Mouse (Mus musculus): Measurements from ENCODE around the gene Kndc1. TPM values are rescaled to one million over a fixed set of nuclear protein-coding genes. Genes with fewer than 3 reads are reported as not detected.
A peak's percentile ranks its signal among the peaks of the same experiment; 100 is the strongest.

Kndc1 gene
- polyA plus RNA-seq, 1 experiment from 2014 or later, result 0.15 TPM

DNA sequence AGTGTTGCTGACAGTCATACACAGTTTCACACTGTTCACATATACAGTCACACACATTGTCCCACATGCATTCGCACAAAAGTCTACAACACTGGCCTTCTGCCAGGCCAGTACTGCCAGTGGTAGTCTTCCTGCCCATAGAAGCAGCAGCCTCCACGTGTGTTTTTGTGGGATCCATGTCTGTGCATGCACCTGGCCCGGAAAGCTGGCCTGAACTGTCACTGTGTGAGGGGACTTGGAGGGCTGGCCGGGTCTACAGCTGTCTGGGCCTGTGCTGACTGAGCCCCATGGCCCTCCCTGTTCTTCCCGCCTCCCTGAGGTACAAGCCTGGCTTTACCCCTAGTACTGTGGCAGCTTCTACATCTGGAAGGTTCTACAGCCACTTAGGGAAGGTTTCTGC, 76.5 kb downstream of the Kndc1 start:
- Histone ChIP-seq H3K4me3 (replicated peaks) (no peak overlapping the region), H3K9ac (replicated peaks) (no peak overlapping the region), H3K4me2 (no peak overlapping the region), H3K4me1 (replicated peaks) (peaks cover 4% of the 10 kb centered on the region; the same call in 1 of the 2 replicates), H3K9me3 (no peaks in the 10 kb centered on the region), H3K27me3 (0 out of 2 replicates have a peak, but pooled peaks cover 3% of the 10 kb centered on the region), H3K27ac (no peak overlapping the region), H3K36me3 (no peaks in the 10 kb centered on the region)
- whole genome bisulfite sequencing, result 78% methylated on average over 5 of the region's 5 CpGs
- ATAC-seq (ENCODE audit: insufficient number of reproducible peaks, insufficient read depth, low FRiP score, low TSS enrichment, low read depth), result no peak; the same call in 1 of the 2 replicates

DNA sequence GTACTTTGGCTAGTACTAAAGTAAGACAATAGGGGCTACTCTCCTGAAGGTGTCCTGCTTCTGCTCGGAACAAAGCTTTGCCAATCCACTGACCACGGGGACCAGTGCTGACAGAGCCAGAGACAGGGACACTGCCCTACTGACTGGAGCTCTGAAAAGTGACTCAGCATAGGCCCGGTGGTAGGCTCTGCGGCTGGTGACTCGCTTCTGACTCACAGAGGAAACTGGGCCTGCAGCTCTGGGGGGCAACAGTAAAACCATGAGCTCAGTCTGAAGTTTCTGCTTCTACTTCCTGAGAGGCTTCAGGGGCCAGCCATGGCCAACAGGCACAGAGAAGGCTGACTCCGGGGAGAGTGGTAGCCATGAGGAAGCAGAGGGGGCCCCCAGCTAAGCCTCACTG, 76.9 kb downstream of the Kndc1 start:
- peaks cover 4% of the 10 kb centered on the region; the same call in 1 of the 2 replicates for H3K4me1 ChIP-seq (replicated peaks)
- no peaks in the 10 kb centered on the region for H3K36me3 ChIP-seq
- 81% methylated on average over 6 of the region's 6 CpGs for WGBS
- 0 out of 2 replicates have a peak, but pooled peaks cover 3% of the 10 kb centered on the region for H3K27me3 ChIP-seq
- no peak; the same call in 1 of the 2 replicates for ATAC-seq (ENCODE audit: insufficient number of reproducible peaks, insufficient read depth, low FRiP score, low TSS enrichment, low read depth)
- H3K9ac ChIP-seq (replicated peaks), result no peak overlapping the region
- no peak overlapping the region for H3K4me2 ChIP-seq
- no peak overlapping the region for H3K4me3 ChIP-seq (replicated peaks)
- H3K9me3 ChIP-seq, result no peaks in the 10 kb centered on the region
- H3K27ac ChIP-seq, result no peak overlapping the region

DNA sequence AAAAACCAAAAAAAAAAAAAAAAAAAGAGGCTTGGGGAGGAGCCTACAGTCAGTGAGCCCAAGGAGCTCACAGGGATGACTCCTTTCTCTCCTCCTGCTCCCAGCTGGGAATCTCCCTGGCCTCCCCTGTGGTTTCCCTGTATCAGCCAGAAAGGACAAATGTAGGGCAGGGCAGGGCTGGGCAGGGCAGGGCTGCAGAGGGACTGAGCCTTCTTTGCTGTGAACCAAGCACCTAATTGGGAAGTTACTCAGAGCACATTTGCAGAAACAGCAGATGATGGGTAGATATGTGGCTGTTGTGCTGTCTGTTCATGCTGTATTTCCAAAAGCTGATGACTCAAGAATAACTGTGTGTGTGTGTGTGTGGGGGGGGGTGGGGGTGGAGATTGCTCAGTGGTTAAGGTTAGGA, 78.4 kb downstream of the Kndc1 start:
- no peaks in the 10 kb centered on the region for H3K36me3 ChIP-seq
- no peak overlapping the region for H3K4me3 ChIP-seq (replicated peaks)
- H3K27me3 ChIP-seq, result 0 out of 2 replicates have a peak, but pooled peaks cover 3% of the 10 kb centered on the region
- no peaks in the 10 kb centered on the region; the same call in 1 of the 2 replicates for H3K4me1 ChIP-seq (replicated peaks)
- no peak overlapping the region for H3K4me2 ChIP-seq
- no peaks in the 10 kb centered on the region for H3K9me3 ChIP-seq
- H3K27ac ChIP-seq, result no peak overlapping the region
- no peak for ATAC-seq (ENCODE audit: insufficient number of reproducible peaks, insufficient read depth, low FRiP score, low TSS enrichment, low read depth)
- no peak overlapping the region for H3K9ac ChIP-seq (replicated peaks)

DNA sequence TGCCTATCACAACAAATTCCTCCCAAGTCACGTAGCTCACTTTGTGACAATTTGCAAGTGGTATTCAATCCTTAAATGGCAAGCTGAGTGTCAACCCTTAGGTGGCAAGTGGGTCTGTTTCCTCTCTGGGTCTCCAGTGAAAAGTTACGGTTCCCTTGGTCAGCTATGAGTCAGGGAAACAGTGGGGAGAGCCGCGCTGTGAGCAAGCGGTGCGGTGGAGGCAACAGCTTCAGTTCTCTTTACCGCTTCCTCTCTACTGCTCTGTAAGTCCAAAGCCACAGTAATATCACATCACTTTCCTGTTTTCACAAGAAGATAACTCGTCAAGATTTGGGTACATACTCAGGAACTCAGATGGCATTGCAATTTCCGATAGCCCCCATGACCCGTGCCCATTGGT, 79.8 kb downstream of the Kndc1 start:
- Histone ChIP-seq H3K4me3 (replicated peaks) (no peak overlapping the region), H3K27me3 (no peaks in the 10 kb centered on the region), H3K9me3 (no peaks in the 10 kb centered on the region), H3K27ac (no peak overlapping the region), H3K4me1 (replicated peaks) (peaks cover 4% of the 10 kb centered on the region; the same call in 1 of the 2 replicates), H3K36me3 (no peaks in the 10 kb centered on the region), H3K4me2 (no peak overlapping the region), H3K9ac (replicated peaks) (no peak overlapping the region)
- ATAC-seq (ENCODE audit: insufficient number of reproducible peaks, insufficient read depth, low FRiP score, low TSS enrichment, low read depth), result no peak
- 89% methylated on average over 10 of the region's 10 CpGs for WGBS

DNA sequence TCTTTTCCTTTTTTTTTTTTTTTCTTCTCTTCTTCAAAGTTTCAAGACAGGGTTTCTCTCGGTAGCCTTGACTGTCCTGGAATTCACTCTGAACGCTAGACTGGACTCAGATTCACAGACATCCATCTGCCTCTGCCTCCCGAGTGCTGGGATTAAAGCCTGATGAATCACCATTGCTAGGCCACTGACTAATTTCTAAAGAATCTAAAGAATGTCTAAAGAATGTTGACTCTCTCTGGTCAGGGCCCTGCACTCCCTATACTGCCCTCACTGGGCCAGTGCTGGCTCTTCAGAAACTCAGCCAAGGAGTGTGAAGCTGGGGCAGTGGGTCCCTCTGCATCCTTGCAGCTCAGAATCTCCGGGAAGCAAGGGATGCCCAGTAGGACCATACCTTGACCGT, 81.0 kb downstream of the Kndc1 start:
- Histone ChIP-seq H3K9ac (replicated peaks) (no peak overlapping the region), H3K36me3 (no peaks in the 10 kb centered on the region), H3K27me3 (no peaks in the 10 kb centered on the region), H3K4me2 (no peak overlapping the region), H3K27ac (no peak overlapping the region), H3K9me3 (no peaks in the 10 kb centered on the region), H3K4me3 (replicated peaks) (no peak overlapping the region), H3K4me1 (replicated peaks) (peaks cover 4% of the 10 kb centered on the region; the same call in 1 of the 2 replicates)
- 49% methylated on average over 5 of the region's 5 CpGs for WGBS
- no peak for ATAC-seq (ENCODE audit: insufficient number of reproducible peaks, insufficient read depth, low FRiP score, low TSS enrichment, low read depth)

DNA sequence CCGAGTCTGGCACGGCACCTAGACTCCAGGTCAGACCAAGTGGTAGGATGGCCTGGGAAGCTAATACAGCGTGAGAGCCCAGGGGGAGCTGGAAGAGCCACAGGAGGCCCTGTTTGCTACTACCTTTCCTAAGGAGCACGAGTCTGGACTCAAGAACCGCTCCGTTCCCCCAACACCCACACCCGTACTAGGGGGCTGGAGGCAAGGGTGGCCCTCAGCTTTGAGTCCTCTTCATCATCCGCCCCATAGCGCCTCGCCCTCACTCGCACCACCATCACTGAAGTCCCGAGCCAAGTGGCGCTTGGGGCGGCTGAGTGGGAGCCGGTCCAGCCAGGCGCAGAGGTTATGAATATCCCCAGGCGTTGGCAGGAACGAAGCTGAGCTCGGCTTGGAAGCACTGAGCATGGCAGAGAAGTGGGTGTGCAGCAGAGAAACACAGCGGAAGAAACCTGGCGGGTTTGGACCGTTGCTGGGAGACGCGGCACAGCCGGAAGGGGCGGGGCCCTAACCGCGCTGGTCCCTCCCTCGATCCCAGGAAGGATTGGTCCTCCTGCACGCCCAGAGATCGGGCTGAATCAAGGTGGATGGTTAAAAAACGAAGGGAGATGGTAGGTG, 83.9 kb downstream of the Kndc1 start, which contains the start of gene 6430531B16Rik:
Gene 6430531B16Rik, minus strand, starts transcription at position 478 of the 615 bp plus-strand sequence.
- no peaks in the 10 kb centered on the region for H3K27me3 ChIP-seq
- ATAC-seq (ENCODE audit: insufficient number of reproducible peaks, insufficient read depth, low FRiP score, low TSS enrichment, low read depth), result peak; percentile 89
- H3K9me3 ChIP-seq, result no peaks in the 10 kb centered on the region
- H3K4me1 ChIP-seq (replicated peaks), result peaks cover 4% of the 10 kb centered on the region; the same call in 1 of the 2 replicates
- H3K4me2 ChIP-seq, result peak within 1 kb of the TSS; percentile 64
- peak within 1 kb of the TSS; percentile 44 for H3K9ac ChIP-seq (replicated peaks)
- no peak within 1 kb of the TSS for H3K27ac ChIP-seq
- H3K36me3 ChIP-seq, result no peaks in the 10 kb centered on the region
- 4% methylated on average over 32 of the region's 32 CpGs for WGBS
- H3K4me3 ChIP-seq (replicated peaks), result peak within 1 kb of the TSS; percentile 49

DNA sequence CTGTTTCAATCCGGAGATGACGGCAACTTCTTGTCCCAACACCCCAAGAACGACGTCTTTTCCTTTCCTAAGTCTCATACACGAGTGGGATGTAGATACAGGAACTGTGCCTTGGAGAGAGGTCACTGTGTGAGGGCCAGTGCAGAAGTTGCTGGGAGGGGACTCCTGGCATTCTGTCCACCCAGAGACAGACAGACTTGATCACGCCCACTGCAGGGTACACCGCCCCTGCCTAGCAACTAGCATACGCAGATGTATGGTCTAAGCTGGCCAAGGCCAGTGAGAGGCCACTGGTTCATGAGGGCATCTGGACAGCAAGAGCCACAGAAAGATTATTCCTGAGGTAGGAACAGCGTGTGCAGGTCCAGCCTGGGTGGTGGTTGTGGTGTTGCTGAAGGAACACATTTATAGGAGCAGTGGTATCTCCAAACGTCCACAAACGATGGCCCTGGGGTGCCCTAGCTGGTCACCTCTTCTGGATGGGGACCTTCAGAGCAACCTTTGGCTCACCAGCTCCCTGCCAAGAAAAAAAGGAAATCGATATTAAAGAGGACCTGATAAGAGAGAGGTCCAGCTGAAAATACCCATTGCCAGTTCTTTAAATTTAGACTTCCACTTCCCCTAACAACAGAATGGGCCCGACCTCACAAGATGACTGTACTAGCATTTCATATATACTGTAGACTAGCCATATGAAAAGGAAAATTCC, 84.7 kb downstream of the Kndc1 start:
- Histone ChIP-seq H3K4me1 (replicated peaks) (peaks cover 4% of the 10 kb centered on the region; the same call in 1 of the 2 replicates), H3K27me3 (no peaks in the 10 kb centered on the region), H3K9me3 (no peaks in the 10 kb centered on the region), H3K4me3 (replicated peaks) (peak overlapping the region; percentile 49), H3K4me2 (peak overlapping the region; percentile 64), H3K9ac (replicated peaks) (peak overlapping the region; percentile 44; the same call in 1 of the 2 replicates), H3K27ac (no peak overlapping the region), H3K36me3 (no peaks in the 10 kb centered on the region)
- ATAC-seq (ENCODE audit: insufficient number of reproducible peaks, insufficient read depth, low FRiP score, low TSS enrichment, low read depth), result peak; percentile 54; the same call in 1 of the 2 replicates
- WGBS, result 47% methylated on average over 13 of the region's 13 CpGs

DNA sequence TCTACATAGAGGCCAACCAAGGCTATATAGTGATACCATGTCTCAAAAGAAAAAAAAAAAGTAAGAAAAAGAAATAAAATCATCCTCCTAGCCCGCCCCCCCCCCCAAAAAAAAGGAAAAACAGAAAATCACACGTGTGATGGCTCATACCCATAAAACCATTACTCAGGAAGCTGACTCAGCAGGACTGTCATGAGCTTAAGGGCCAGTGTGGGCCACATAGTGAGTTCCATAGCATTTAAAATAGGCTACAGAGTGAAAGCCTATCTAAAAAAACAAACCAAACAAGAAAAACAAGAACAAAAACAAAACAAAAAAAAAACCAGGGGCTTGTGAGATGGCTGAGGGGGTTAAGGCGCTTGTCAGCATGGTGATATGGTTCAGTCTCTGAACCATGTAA, 86.3 kb downstream of the Kndc1 start:
- 48% methylated on average over 3 of the region's 3 CpGs for WGBS
- Histone ChIP-seq H3K9me3 (no peaks in the 10 kb centered on the region), H3K36me3 (no peaks in the 10 kb centered on the region), H3K4me1 (replicated peaks) (peaks cover 4% of the 10 kb centered on the region; the same call in 1 of the 2 replicates), H3K4me2 (no peak overlapping the region), H3K9ac (replicated peaks) (no peak overlapping the region), H3K27ac (no peak overlapping the region), H3K27me3 (no peaks in the 10 kb centered on the region), H3K4me3 (replicated peaks) (no peak overlapping the region)
- no peak for ATAC-seq (ENCODE audit: insufficient number of reproducible peaks, insufficient read depth, low FRiP score, low TSS enrichment, low read depth)

DNA sequence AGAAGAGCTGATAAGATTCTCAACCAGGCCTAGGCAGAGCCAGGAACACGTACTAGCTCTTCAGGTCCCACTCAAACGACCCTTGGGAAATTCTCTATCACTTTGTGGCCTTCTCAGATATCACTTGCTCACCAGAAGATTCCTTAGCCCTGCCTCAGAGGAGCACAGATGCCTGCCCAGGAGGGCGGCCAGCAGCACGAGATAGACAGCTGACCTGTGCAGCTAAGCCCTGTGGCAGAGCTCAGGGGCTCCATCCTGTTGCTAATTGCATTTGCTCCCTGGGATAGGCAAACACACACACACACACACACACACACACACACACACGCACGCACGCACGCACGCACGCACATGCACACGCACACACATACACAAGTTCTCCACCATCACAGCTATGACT, 87.6 kb downstream of the Kndc1 start:
- Histone ChIP-seq H3K4me2 (no peak overlapping the region), H3K9me3 (no peaks in the 10 kb centered on the region), H3K36me3 (0 out of 2 replicates have a peak, but pooled peaks cover 3% of the 10 kb centered on the region), H3K4me1 (replicated peaks) (peaks cover 4% of the 10 kb centered on the region; the same call in 1 of the 2 replicates), H3K4me3 (replicated peaks) (no peak overlapping the region), H3K9ac (replicated peaks) (no peak overlapping the region), H3K27ac (no peak overlapping the region), H3K27me3 (no peaks in the 10 kb centered on the region)
- ATAC-seq (ENCODE audit: insufficient number of reproducible peaks, insufficient read depth, low FRiP score, low TSS enrichment, low read depth), result no peak
- 87% methylated on average over 11 of the region's 11 CpGs for WGBS

DNA sequence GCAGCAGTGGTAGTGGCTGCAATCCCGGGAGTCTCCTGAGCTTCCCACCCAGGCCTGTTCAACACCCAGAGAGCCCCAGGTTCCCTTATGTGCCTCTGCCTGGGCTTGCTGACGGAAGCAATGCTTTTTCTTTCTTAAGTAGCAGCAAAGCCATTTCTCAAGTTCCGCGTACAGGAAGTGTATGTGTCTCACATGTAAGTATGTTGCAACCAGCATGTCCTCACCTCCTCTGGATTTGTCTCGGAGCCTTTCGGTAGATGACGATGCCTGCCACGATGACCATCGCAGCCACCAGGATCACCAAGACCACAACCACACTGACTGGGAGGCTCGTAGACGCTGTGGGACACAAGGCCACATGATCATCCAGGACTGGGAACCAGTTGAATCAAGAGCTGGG, 90.0 kb downstream of the Kndc1 start:
- H3K27ac ChIP-seq, result no peak overlapping the region
- ATAC-seq (ENCODE audit: insufficient number of reproducible peaks, insufficient read depth, low FRiP score, low TSS enrichment, low read depth), result no peak
- no peak overlapping the region for H3K9ac ChIP-seq (replicated peaks)
- no peaks in the 10 kb centered on the region for H3K9me3 ChIP-seq
- H3K4me2 ChIP-seq, result no peak overlapping the region
- H3K4me1 ChIP-seq (replicated peaks), result no peaks in the 10 kb centered on the region
- 92% methylated on average over 11 of the region's 11 CpGs for WGBS
- H3K36me3 ChIP-seq, result 0 out of 2 replicates have a peak, but pooled peaks cover 3% of the 10 kb centered on the region
- no peak overlapping the region for H3K4me3 ChIP-seq (replicated peaks)
- H3K27me3 ChIP-seq, result no peaks in the 10 kb centered on the region

DNA sequence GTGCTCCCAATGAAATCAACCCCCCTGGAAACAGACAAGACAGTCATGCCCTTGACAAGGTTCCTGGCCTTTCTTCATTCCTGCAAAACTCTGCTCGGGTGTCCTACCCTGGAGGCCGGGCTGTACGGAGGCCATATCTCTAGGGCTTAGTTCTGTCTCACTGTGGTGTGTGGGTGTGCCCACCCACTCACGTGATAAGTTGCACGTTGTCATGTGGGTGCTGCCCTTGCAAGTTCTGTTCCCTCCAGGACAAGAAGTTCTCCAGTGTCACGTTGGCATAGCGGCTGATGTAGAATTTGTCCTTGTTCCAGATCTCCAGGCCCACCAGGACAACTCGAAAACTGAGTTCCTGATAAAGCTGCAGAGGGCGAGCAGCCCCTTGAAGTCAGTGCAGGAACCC, 93.8 kb downstream of the Kndc1 start:
- Histone ChIP-seq H3K27ac (no peak overlapping the region), H3K27me3 (no peaks in the 10 kb centered on the region), H3K36me3 (0 out of 2 replicates have a peak, but pooled peaks cover 3% of the 10 kb centered on the region), H3K4me3 (replicated peaks) (no peak overlapping the region), H3K9me3 (no peaks in the 10 kb centered on the region), H3K4me1 (replicated peaks) (no peaks in the 10 kb centered on the region), H3K4me2 (no peak overlapping the region), H3K9ac (replicated peaks) (no peak overlapping the region)
- 90% methylated on average over 9 of the region's 9 CpGs for WGBS
- ATAC-seq (ENCODE audit: insufficient number of reproducible peaks, insufficient read depth, low FRiP score, low TSS enrichment, low read depth), result no peak
